Mouse (Mus musculus) liver, embryonic 14.5 days (tissue): ENCODE measurements around the gene Bahd1. TPM values are rescaled to one million over a fixed set of nuclear protein-coding genes. Genes with fewer than 3 reads are reported as not detected.

Source experiments
- ATAC-seq: fragments of 200-750 bp; cut with Nextera tagmentation; 2 replicates; pipeline ENCODE4 v1.8.0; 2017; ENCODE audit warnings: moderate number of reproducible peaks, mild to moderate bottlenecking, moderate library complexity; ENCODE audit not compliant: insufficient read depth
- DNase-seq, 3 experiments: peaks; one replicate each; pipeline ENCODE4 v3.0.0-alpha.2; 2012 to 2013; ENCODE audit warnings: low read depth in 3 of 3, low spot score in 3 of 3
- H3K27ac ChIP-seq: fragments of 300-500 bp; sonication (generic); 2 replicates; pipeline ENCODE4 v1.5.1; 2014; ENCODE audit warnings: moderate library complexity, mild to moderate bottlenecking, control low read depth, inconsistent platforms
- H3K27me3 ChIP-seq: fragments of 300-500 bp; sonication (generic); 2 replicates; pipeline ENCODE4 v1.6.1; 2014; ENCODE audit warnings: mild to moderate bottlenecking, low read length, moderate library complexity; ENCODE audit not compliant: control insufficient read depth, insufficient read depth
- H3K36me3 ChIP-seq: fragments of 300-500 bp; sonication (generic); replicated peaks from 2 replicates; pipeline ENCODE4 v1.6.1; 2014; ENCODE audit warnings: low read depth; ENCODE audit not compliant: control insufficient read depth, insufficient read depth
- H3K4me1 ChIP-seq, 2 experiments: fragments of 200-500 bp in 1 of 2; fragments of 300-500 bp in 1 of 2; sonication (generic) in 1 of 2; replicated peaks; 2 replicates each; pipeline ENCODE4 v1.6.1; 2012 to 2014; ENCODE audit warnings: antibody characterized with exemption in 1 of 2, inconsistent platforms in 1 of 2, low read length in 1 of 2; ENCODE audit not compliant: control insufficient read depth in 2 of 2, insufficient read depth in 2 of 2
- H3K4me2 ChIP-seq: fragments of 300-500 bp; sonication (generic); 2 replicates; pipeline ENCODE4 v1.6.1; 2014; ENCODE audit warnings: low read depth, mild to moderate bottlenecking, control low read depth, moderate library complexity
- H3K4me3 ChIP-seq, 2 experiments: fragments of 200-500 bp in 1 of 2; fragments of 300-500 bp in 1 of 2; sonication (generic) in 1 of 2; 2 replicates each; pipeline ENCODE4 v1.5.1; 2012 to 2014; ENCODE audit warnings: low read depth in 2 of 2, low read length in 2 of 2, mild to moderate bottlenecking in 2 of 2, control low read depth in 1 of 2, inconsistent platforms in 1 of 2, moderate library complexity in 1 of 2; ENCODE audit not compliant: insufficient read depth in 1 of 2
- H3K9ac ChIP-seq: fragments of 300-500 bp; sonication (generic); replicated peaks from 2 replicates; pipeline ENCODE4 v1.6.1; 2014; ENCODE audit warnings: mild to moderate bottlenecking, control low read depth, moderate library complexity
- H3K9me3 ChIP-seq: fragments of 300-500 bp; sonication (generic); 2 replicates; pipeline ENCODE4 v1.6.1; 2016; ENCODE audit warnings: low read length, mixed read lengths; ENCODE audit not compliant: control insufficient read depth
- CTCF ChIP-seq: IDR thresholded peaks from 2 replicates; pipeline ENCODE4 v1.5.1; 2016; ENCODE audit warnings: antibody characterized with exemption, low read depth, control low read depth
- EP300 ChIP-seq: IDR thresholded peaks from 2 replicates; pipeline ENCODE4 v1.6.1; 2016; ENCODE audit warnings: antibody characterized with exemption, low read depth
- WGBS: fragments of 180-500 bp; shearing (Covaris S2); extraction: QIAGEN DNeasy Blood & Tissue Kit; methylation state at CpG from one replicate; pipeline ENCODE4 v1.1.7; 2014; ENCODE audit not compliant: insufficient replicate concordance; 5-methylcytosine and 5-hydroxymethylcytosine counted together
- polyA plus RNA-seq, 2 experiments: library from polyadenylated mRNA; depleted of rRNA in 1 of 2; stranded (reverse) in 1 of 2; unstranded in 1 of 2; fragments of >200 nt; fragmentation: Nextera tagmentation in 1 of 2; extraction: Ambion mirVana in 1 of 2; gene quantifications; 2 replicates each; pipeline versions ENCODE4 v1.2.1 to v1.2.3; 2012 to 2014

Gene Bahd1
- polyA plus RNA-seq, 2 experiments: 0.83 to 4.9 TPM

DNA sequence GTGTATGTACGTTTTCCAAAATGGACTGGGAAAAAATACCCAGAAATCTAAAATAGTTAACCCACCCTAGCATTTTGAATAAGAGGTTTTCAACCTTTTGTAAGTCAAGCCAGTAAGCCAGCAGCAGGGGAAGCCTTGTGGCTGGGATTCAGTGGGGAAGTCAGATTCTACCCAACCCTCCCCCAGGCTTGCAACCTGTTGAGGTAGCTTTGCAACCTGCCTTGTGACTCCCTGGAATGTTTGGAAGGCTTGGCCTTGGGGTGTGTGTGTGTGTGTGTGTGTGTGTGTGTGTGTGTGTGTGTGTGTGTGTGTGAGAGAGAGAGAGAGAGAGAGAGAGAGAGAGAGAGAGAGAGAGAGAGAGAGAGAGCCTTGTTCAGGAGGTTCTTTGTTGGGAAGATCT is 9.0 kb downstream of the Bahd1 start:
- WGBS: 58% methylated on average over 1 of the region's 1 CpGs
- no peaks in the 10 kb centered on the region for H3K27me3 ChIP-seq
- DNase-seq (no peak), ATAC-seq (no peak)
- H3K4me3 ChIP-seq: no peak overlapping the region
- H3K4me1 ChIP-seq: peaks cover 2 to 10% of the 10 kb centered on the region in 2 experiments
- TF ChIP-seq EP300 (no peak), CTCF (no peak)
- H3K4me2 ChIP-seq: no peak overlapping the region
- H3K9ac ChIP-seq: no peak overlapping the region
- H3K27ac ChIP-seq: no peak overlapping the region
- H3K36me3 ChIP-seq: no peaks in the 10 kb centered on the region
- H3K9me3 ChIP-seq: no peaks in the 10 kb centered on the region

DNA sequence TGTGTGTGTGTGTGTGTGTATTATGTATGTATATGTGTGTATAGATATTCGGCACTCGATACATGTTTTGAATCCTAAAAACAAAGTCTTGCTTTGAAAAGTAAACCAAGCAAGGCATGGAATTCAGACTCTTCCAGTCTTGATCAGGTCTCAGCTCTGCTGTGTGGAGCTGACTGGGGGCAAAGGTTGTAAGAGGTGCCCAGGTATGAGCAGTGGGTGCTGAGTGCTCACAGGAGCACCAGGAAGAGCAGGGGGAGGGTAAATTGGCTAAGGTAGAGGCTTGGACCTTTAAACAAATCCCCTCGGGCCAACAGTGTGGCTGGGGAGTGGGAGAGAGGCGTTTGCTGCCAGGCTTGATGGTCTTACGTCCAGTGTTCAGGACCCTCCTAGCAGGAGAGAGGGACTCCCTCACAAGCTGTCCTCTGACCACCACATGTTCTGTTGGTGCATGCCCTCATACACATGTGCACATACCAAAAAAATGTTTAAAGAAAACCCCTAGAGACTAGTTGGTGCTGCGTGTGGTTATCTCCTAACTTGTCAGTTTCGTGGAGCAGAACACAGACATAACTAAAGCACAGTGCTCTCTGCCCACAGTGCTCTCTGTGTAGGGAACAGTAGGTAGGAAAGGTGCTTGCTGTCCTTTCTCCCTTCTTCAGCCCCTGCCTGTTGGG is 10.6 kb downstream of the Bahd1 start:
- Histone ChIP-seq H3K9ac (no peak overlapping the region), H3K27ac (no peak overlapping the region), H3K4me1 (peaks cover 0 to 5% of the 10 kb centered on the region in 2 experiments; a peak in 3 of 4 replicates), H3K9me3 (no peaks in the 10 kb centered on the region), H3K36me3 (no peaks in the 10 kb centered on the region), H3K4me2 (no peak overlapping the region), H3K27me3 (no peaks in the 10 kb centered on the region), H3K4me3 (no peak overlapping the region)
- DNase-seq (no peak), ATAC-seq (no peak)
- no peak for TF ChIP-seq EP300
- TF ChIP-seq CTCF: no peak
- WGBS: 67% methylated on average over 7 of the region's 7 CpGs

DNA sequence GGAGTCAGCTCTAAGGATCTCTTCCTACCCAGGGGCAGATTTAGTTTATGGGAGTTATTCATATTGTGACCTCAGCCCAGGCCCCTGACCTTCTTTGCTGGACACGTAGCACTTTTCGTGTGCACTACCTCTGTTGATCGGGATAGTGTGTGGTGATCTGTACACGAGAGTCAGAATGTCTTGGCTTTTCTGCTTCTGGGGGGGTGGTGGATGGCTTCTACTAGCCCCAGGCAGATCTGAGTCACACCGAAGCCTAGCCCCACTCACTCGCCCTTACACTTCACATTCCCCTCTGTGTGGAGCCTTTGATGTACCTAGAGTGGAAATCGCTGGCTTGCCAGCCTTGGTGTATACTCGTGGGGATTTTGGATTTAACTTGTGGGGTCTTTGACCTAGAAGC is 12.5 kb downstream of the Bahd1 start:
- no peak for DNase-seq
- 78% methylated on average over 8 of the region's 8 CpGs for WGBS
- Histone ChIP-seq H3K4me1 (peaks cover 0 to 5% of the 10 kb centered on the region in 2 experiments; a peak in 2 of 4 replicates), H3K9me3 (no peaks in the 10 kb centered on the region), H3K27me3 (no peaks in the 10 kb centered on the region), H3K36me3 (peaks cover 5% of the 10 kb centered on the region), H3K9ac (no peak overlapping the region), H3K27ac (no peak overlapping the region), H3K4me3 (no peak overlapping the region), H3K4me2 (no peak overlapping the region)
- TF ChIP-seq EP300 (no peak), CTCF (no peak)
- no peak for ATAC-seq

DNA sequence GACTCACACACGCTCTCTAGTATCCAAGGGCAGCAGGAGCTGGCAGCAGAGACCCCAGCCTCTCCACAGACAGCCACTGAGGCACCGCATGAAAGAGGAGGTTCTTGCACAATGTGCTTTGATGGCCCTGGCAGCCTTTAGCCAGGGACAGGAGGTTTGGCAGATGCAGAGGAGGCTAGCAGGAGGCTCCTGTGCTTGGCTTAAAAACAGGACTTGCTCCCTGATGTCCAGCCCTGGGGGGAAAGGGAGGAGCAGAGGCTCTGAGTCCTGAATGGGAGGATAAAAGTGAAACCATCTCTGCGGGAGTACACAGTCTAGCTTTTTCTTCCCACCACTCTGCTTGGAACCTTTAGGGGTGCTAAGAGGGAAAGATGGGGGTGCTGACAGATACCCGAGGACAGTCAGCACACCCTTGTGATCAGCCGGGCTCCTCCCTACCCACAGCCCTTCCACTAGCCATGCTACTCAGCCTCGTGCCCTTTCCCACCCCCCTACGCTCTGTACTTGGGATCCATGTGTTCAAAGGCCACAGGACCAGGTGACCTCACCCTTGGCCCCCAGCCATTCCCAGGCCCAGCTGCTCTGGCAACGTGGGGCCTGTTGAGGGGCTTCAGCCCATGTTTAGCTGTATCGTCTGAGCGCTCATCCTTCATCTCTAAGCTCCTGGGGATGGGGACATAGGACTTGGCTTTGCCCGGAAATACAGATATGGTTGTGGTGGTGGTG is 13.5 kb downstream of the Bahd1 start:
- Histone ChIP-seq H3K4me3 (no peak overlapping the region), H3K4me1 (peaks cover 0 to 5% of the 10 kb centered on the region in 2 experiments; a peak in 2 of 4 replicates), H3K4me2 (no peak overlapping the region; the same call in 1 of the 2 replicates), H3K9me3 (no peaks in the 10 kb centered on the region), H3K27ac (no peak overlapping the region), H3K36me3 (peaks cover 5% of the 10 kb centered on the region), H3K27me3 (no peaks in the 10 kb centered on the region), H3K9ac (no peak overlapping the region)
- TF ChIP-seq EP300 (no peak), CTCF (no peak)
- 63% methylated on average over 11 of the region's 11 CpGs for WGBS
- ATAC-seq (0 out of 2 replicates have a peak, but pooled peaks have one; percentile 19), DNase-seq (no peak)

DNA sequence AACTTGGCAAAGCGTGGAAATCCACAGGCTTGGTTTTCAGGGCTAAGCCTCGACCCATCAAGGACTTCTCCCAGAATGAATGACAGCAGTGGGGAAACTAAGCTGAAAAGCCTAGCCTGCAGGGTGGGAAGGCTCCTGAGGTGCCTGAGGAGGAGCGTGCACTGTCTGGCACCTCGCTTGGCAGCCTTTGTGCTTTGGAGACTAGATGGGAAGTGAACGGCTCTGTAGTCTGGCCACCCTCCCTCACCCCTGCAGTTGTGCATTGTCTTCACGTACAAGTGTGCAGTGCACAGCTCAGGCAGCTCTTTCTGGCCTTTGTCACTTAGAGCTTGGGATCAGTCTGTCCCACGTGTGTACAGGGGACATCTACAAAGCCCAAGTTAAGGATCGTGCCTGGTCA is 14.5 kb downstream of the Bahd1 start:
- H3K9ac ChIP-seq: no peak overlapping the region
- no peak for TF ChIP-seq EP300
- no peak for TF ChIP-seq CTCF
- H3K27ac ChIP-seq: no peak overlapping the region
- WGBS: 69% methylated on average over 8 of the region's 8 CpGs
- DNase-seq (no peak), ATAC-seq (no peak)
- peaks cover 5% of the 10 kb centered on the region for H3K36me3 ChIP-seq
- no peaks in the 10 kb centered on the region for H3K9me3 ChIP-seq
- no peak overlapping the region for H3K4me3 ChIP-seq
- no peaks in the 10 kb centered on the region for H3K27me3 ChIP-seq
- peaks cover 0 to 5% of the 10 kb centered on the region in 2 experiments; a peak in 2 of 4 replicates for H3K4me1 ChIP-seq
- no peak overlapping the region for H3K4me2 ChIP-seq
